Mouse (Mus musculus): ENCODE data around the gene Wdr93. TPM values are rescaled to one million over a fixed set of nuclear protein-coding genes. Genes with fewer than 3 reads are reported as not detected.

The Wdr93 gene
- polyA plus RNA-seq, 2 experiments, result 0.04 to 0.08 TPM

GRCm38 (mm10) chr7:79736511-79736910, 6.5 kb upstream of the Wdr93 start:
- WGBS (ENCODE audit: insufficient replicate concordance), result 75% methylated on average over 14 of the region's 14 CpGs

GRCm38 (mm10) chr7:79738913-79739312, 4.0 kb upstream of the Wdr93 start:
- H3K4me1 ChIP-seq (replicated peaks; ENCODE audit: control insufficient read depth in 2 of 2, insufficient read depth in 2 of 2, low read length in 1 of 2), result peaks cover 3 to 6% of the 10 kb centered on the region in 2 experiments; a peak in 2 of 4 replicates
- no peaks in the 10 kb centered on the region for H3K9me3 ChIP-seq (ENCODE audit: control insufficient read depth, low read length)
- TF ChIP-seq EP300 (IDR thresholded peaks at IDR 0.05; ENCODE audit: low read depth) (no peak), CTCF (IDR thresholded peaks at IDR 0.05; ENCODE audit: low read depth) (no peak)
- H3K27ac ChIP-seq, result no peak overlapping the region
- H3K4me3 ChIP-seq (ENCODE audit: insufficient read depth in 1 of 2, low read depth in 2 of 2, low read length in 2 of 2), result no peak overlapping the region
- H3K27me3 ChIP-seq (ENCODE audit: control insufficient read depth, insufficient read depth, low read length), result no peaks in the 10 kb centered on the region
- H3K9ac ChIP-seq (replicated peaks), result no peak overlapping the region
- ATAC-seq (ENCODE audit: insufficient read depth), result no peak
- no peaks in the 10 kb centered on the region for H3K36me3 ChIP-seq (replicated peaks; ENCODE audit: control insufficient read depth, insufficient read depth, low read depth)
- 74% methylated on average over 2 of the region's 2 CpGs for WGBS (ENCODE audit: insufficient replicate concordance)
- DNase-seq (ENCODE audit: low read depth in 3 of 3, low spot score in 3 of 3), result no peak
- no peak overlapping the region for H3K4me2 ChIP-seq (ENCODE audit: low read depth)

More at GRCm38 (mm10) chr7:79736511-79736910, 6.5 kb upstream of the Wdr93 start:
- no peaks in the 10 kb centered on the region for H3K27me3 ChIP-seq (ENCODE audit: control insufficient read depth, insufficient read depth, low read length)
- no peaks in the 10 kb centered on the region for H3K9me3 ChIP-seq (ENCODE audit: control insufficient read depth, low read length)
- H3K9ac ChIP-seq (replicated peaks), result no peak overlapping the region
- ATAC-seq (ENCODE audit: insufficient read depth) (no peak), DNase-seq (ENCODE audit: low read depth in 3 of 3, low spot score in 3 of 3) (no peak)
- TF ChIP-seq EP300 (IDR thresholded peaks at IDR 0.05; ENCODE audit: low read depth) (no peak), CTCF (IDR thresholded peaks at IDR 0.05; ENCODE audit: low read depth) (no peak)
- H3K4me1 ChIP-seq (replicated peaks; ENCODE audit: control insufficient read depth in 2 of 2, insufficient read depth in 2 of 2, low read length in 1 of 2), result no peaks in the 10 kb centered on the region
- H3K4me2 ChIP-seq (ENCODE audit: low read depth), result no peak overlapping the region
- H3K4me3 ChIP-seq (ENCODE audit: insufficient read depth in 1 of 2, low read depth in 2 of 2, low read length in 2 of 2), result no peak overlapping the region
- no peak overlapping the region for H3K27ac ChIP-seq
- no peaks in the 10 kb centered on the region for H3K36me3 ChIP-seq (replicated peaks; ENCODE audit: control insufficient read depth, insufficient read depth, low read depth)

- DNase-seq (ENCODE audit: low read depth in 3 of 3, low spot score in 3 of 3), result no peak
- WGBS (ENCODE audit: insufficient replicate concordance), result 52% methylated on average over 4 of the region's 4 CpGs
- no peak for TF ChIP-seq CTCF (IDR thresholded peaks at IDR 0.05; ENCODE audit: low read depth)
- no peak for TF ChIP-seq EP300 (IDR thresholded peaks at IDR 0.05; ENCODE audit: low read depth)
Observed at GRCm38 (mm10) chr7:79740279-79740678, 2.7 kb upstream of the Wdr93 start.

GRCm38 (mm10) chr7:79742277-79742658, 695 bp upstream of the Wdr93 start:
- DNase-seq (ENCODE audit: low read depth in 3 of 3, low spot score in 3 of 3) (peak in 1 of 3 experiments; percentile 14), ATAC-seq (ENCODE audit: insufficient read depth) (no peak)
- Histone ChIP-seq H3K4me3 (ENCODE audit: insufficient read depth in 1 of 2, low read depth in 2 of 2, low read length in 2 of 2) (peak overlapping the region; percentile 51 to 60), H3K9me3 (ENCODE audit: control insufficient read depth, low read length) (no peaks in the 10 kb centered on the region), H3K4me1 (replicated peaks; ENCODE audit: control insufficient read depth in 2 of 2, insufficient read depth in 2 of 2, low read length in 1 of 2) (peaks cover 3 to 6% of the 10 kb centered on the region in 2 experiments; a peak in 2 of 4 replicates), H3K27ac (no peak overlapping the region), H3K4me2 (ENCODE audit: low read depth) (peak overlapping the region; percentile 70), H3K36me3 (replicated peaks; ENCODE audit: control insufficient read depth, insufficient read depth, low read depth) (no peaks in the 10 kb centered on the region), H3K9ac (replicated peaks) (peak overlapping the region; percentile 2), H3K27me3 (ENCODE audit: control insufficient read depth, insufficient read depth, low read length) (no peaks in the 10 kb centered on the region)
- WGBS (ENCODE audit: insufficient replicate concordance), result 9% methylated on average over 11 of the region's 11 CpGs
- TF ChIP-seq CTCF (IDR thresholded peaks at IDR 0.05; ENCODE audit: low read depth), result no peak
- TF ChIP-seq EP300 (IDR thresholded peaks at IDR 0.05; ENCODE audit: low read depth), result no peak; the same call in 1 of the 2 replicates

More at GRCm38 (mm10) chr7:79740279-79740678, 2.7 kb upstream of the Wdr93 start:
- H3K9me3 ChIP-seq (ENCODE audit: control insufficient read depth, low read length), result no peaks in the 10 kb centered on the region
- no peaks in the 10 kb centered on the region for H3K27me3 ChIP-seq (ENCODE audit: control insufficient read depth, insufficient read depth, low read length)
- H3K36me3 ChIP-seq (replicated peaks; ENCODE audit: control insufficient read depth, insufficient read depth, low read depth), result no peaks in the 10 kb centered on the region
- no peak overlapping the region for H3K4me3 ChIP-seq (ENCODE audit: insufficient read depth in 1 of 2, low read depth in 2 of 2, low read length in 2 of 2)
- ATAC-seq (ENCODE audit: insufficient read depth), result no peak
- peaks cover 3 to 6% of the 10 kb centered on the region in 2 experiments; a peak in 2 of 4 replicates for H3K4me1 ChIP-seq (replicated peaks; ENCODE audit: control insufficient read depth in 2 of 2, insufficient read depth in 2 of 2, low read length in 1 of 2)
- no peak overlapping the region for H3K9ac ChIP-seq (replicated peaks)
- no peak overlapping the region for H3K27ac ChIP-seq
- no peak overlapping the region for H3K4me2 ChIP-seq (ENCODE audit: low read depth)

- Histone ChIP-seq H3K36me3 (replicated peaks; ENCODE audit: control insufficient read depth, insufficient read depth, low read depth) (no peaks in the 10 kb centered on the region), H3K27me3 (ENCODE audit: control insufficient read depth, insufficient read depth, low read length) (no peaks in the 10 kb centered on the region), H3K9me3 (ENCODE audit: control insufficient read depth, low read length) (no peaks in the 10 kb centered on the region), H3K27ac (no peak overlapping the region), H3K4me3 (ENCODE audit: insufficient read depth in 1 of 2, low read depth in 2 of 2, low read length in 2 of 2) (no peak overlapping the region), H3K4me1 (replicated peaks; ENCODE audit: control insufficient read depth in 2 of 2, insufficient read depth in 2 of 2, low read length in 1 of 2) (peaks cover 3 to 6% of the 10 kb centered on the region in 2 experiments; a peak in 2 of 4 replicates), H3K9ac (replicated peaks) (no peak overlapping the region), H3K4me2 (ENCODE audit: low read depth) (no peak overlapping the region)
- 73% methylated on average over 9 of the region's 9 CpGs for WGBS (ENCODE audit: insufficient replicate concordance)
- no peak for TF ChIP-seq CTCF (IDR thresholded peaks at IDR 0.05; ENCODE audit: low read depth)
- TF ChIP-seq EP300 (IDR thresholded peaks at IDR 0.05; ENCODE audit: low read depth), result no peak
- ATAC-seq (ENCODE audit: insufficient read depth) (no peak), DNase-seq (ENCODE audit: low read depth in 3 of 3, low spot score in 3 of 3) (no peak)
Observed at GRCm38 (mm10) chr7:79744051-79744450, 1.1 kb downstream of the Wdr93 start.
